8 mouse cellular contexts compared by ENCODE assay signal in genomic region chr4:133085011-133085782, GRCm38 (mm10). TPM values are rescaled to one million over a fixed set of nuclear protein-coding genes. Genes with fewer than 3 reads are reported as not detected.
DNase-seq lines count a peak whose midpoint lies in the region; ATAC-seq and TF ChIP-seq lines count a peak whose summit lies in the region.

No protein-coding gene starts in this region.

- WGBS in forebrain, postnatal 0 days: 4% methylated on average over 51 of the region's 53 CpGs
- WGBS in intestine, postnatal 0 days: 1% methylated on average over 44 of the region's 53 CpGs
- 2% methylated on average over 53 of the region's 53 CpGs for WGBS in limb, embryonic 15.5 days
- WGBS in neural tube, embryonic 13.5 days: under 1% methylated on average over 42 of the region's 53 CpGs

- H3K9me3 ChIP-seq in forebrain, postnatal 0 days (ENCODE audit: low read length): no peaks in the 10 kb centered on the region
- H3K9me3 ChIP-seq in intestine, postnatal 0 days (ENCODE audit: control insufficient read depth): no peaks in the 10 kb centered on the region
- no peaks in the 10 kb centered on the region for H3K9me3 ChIP-seq in limb, embryonic 15.5 days
- no peaks in the 10 kb centered on the region for H3K9me3 ChIP-seq in neural tube, embryonic 13.5 days

- peaks cover 30% of the 10 kb centered on the region for H3K4me1 ChIP-seq in forebrain, postnatal 0 days (ENCODE audit: insufficient read depth)
- peaks cover 17% of the 10 kb centered on the region for H3K4me1 ChIP-seq in intestine, postnatal 0 days (replicated peaks; ENCODE audit: control insufficient read depth, insufficient read depth, low read length)
- H3K4me1 ChIP-seq in limb, embryonic 15.5 days: peaks cover 68% of the 10 kb centered on the region
- H3K4me1 ChIP-seq in neural tube, embryonic 13.5 days (replicated peaks): peaks cover 53% of the 10 kb centered on the region

- ATAC-seq in forebrain, postnatal 0 days: peak; percentile 81
- peak; percentile 87 for ATAC-seq in intestine, postnatal 0 days
- no peak for ATAC-seq in limb, embryonic 15.5 days (ENCODE audit: insufficient number of reproducible peaks, low FRiP score, low TSS enrichment, low read depth)
- peak; percentile 36 for ATAC-seq in neural tube, embryonic 13.5 days (ENCODE audit: low read depth)

- peak; percentile 63 to 73 for DNase-seq in lung, adult 18-20 months
- DNase-seq in lung, postnatal 25 days (ENCODE audit: low spot score): no peak
- peak; percentile 65 for DNase-seq in cerebellum, adult 11 months
- DNase-seq in forebrain, postnatal 0 days: peak; percentile 78
- DNase-seq in thymus, postnatal 25 days: peak; percentile 84

- H3K36me3 ChIP-seq in forebrain, postnatal 0 days (ENCODE audit: insufficient read depth): peaks cover 6% of the 10 kb centered on the region; the same call in 1 of the 2 replicates
- no peaks in the 10 kb centered on the region for H3K36me3 ChIP-seq in intestine, postnatal 0 days (ENCODE audit: control insufficient read depth, insufficient read depth)
- H3K36me3 ChIP-seq in limb, embryonic 15.5 days: peaks cover 6% of the 10 kb centered on the region
- H3K36me3 ChIP-seq in neural tube, embryonic 13.5 days: 0 out of 2 replicates have a peak, but pooled peaks cover 4% of the 10 kb centered on the region

- no peaks in the 10 kb centered on the region for H3K27me3 ChIP-seq in forebrain, postnatal 0 days (ENCODE audit: insufficient read depth, low read length)
- no peaks in the 10 kb centered on the region for H3K27me3 ChIP-seq in intestine, postnatal 0 days (replicated peaks; ENCODE audit: control insufficient read depth, insufficient read depth, low read length)
- H3K27me3 ChIP-seq in limb, embryonic 15.5 days: no peaks in the 10 kb centered on the region
- no peaks in the 10 kb centered on the region for H3K27me3 ChIP-seq in neural tube, embryonic 13.5 days

- TF ChIP-seq CTCF in forebrain, postnatal 0 days (IDR thresholded peaks at IDR 0.05; ENCODE audit: low read depth): peak; percentile 36; the same call in 1 of the 2 replicates
- peak; percentile 49 for TF ChIP-seq CTCF in intestine, postnatal 0 days (IDR thresholded peaks at IDR 0.05; ENCODE audit: low read depth)

- H3K4me3 ChIP-seq in forebrain, postnatal 0 days (ENCODE audit: low read depth, low read length): peak overlapping the region; percentile 39
- H3K4me3 ChIP-seq in intestine, postnatal 0 days (ENCODE audit: low read depth, low read length): peak overlapping the region; percentile 40
- H3K4me3 ChIP-seq in limb, embryonic 15.5 days: peak overlapping the region; percentile 39
- peak overlapping the region; percentile 37 for H3K4me3 ChIP-seq in neural tube, embryonic 13.5 days

- peak overlapping the region; percentile 94 for H3K4me2 ChIP-seq in forebrain, postnatal 0 days (ENCODE audit: low read depth)
- H3K4me2 ChIP-seq in intestine, postnatal 0 days (replicated peaks; ENCODE audit: low read depth): peak overlapping the region; percentile 87
- H3K4me2 ChIP-seq in limb, embryonic 15.5 days: peak overlapping the region; percentile 97
- H3K4me2 ChIP-seq in neural tube, embryonic 13.5 days: peak overlapping the region; percentile 74

- H3K9ac ChIP-seq in forebrain, postnatal 0 days: peak overlapping the region; percentile 59
- peak overlapping the region; percentile 32; the same call in 1 of the 2 replicates for H3K9ac ChIP-seq in intestine, postnatal 0 days (ENCODE audit: low read depth, low read length)
- H3K9ac ChIP-seq in limb, embryonic 15.5 days: peak overlapping the region; percentile 42
- H3K9ac ChIP-seq in neural tube, embryonic 13.5 days: peak overlapping the region; percentile 63

- peak overlapping the region; percentile 51 for H3K27ac ChIP-seq in forebrain, postnatal 0 days (ENCODE audit: low read depth, low read length)
- H3K27ac ChIP-seq in intestine, postnatal 0 days (ENCODE audit: low read depth, low read length): peak overlapping the region; percentile 74
- peak overlapping the region; percentile 82 for H3K27ac ChIP-seq in limb, embryonic 15.5 days
- H3K27ac ChIP-seq in neural tube, embryonic 13.5 days (replicated peaks): peak overlapping the region; percentile 68

RNA-seq across cellular contexts. Expression of gene Wasf2, which starts 45.1 kb away (rescaled TPM):
- 8.1 and 11.3 TPM in 2 replicates for total RNA-seq in forebrain, postnatal 0 days (2014; rRNA removed)
- polyA plus RNA-seq in forebrain, postnatal 0 days (2015; fragmentation: Nextera tagmentation; extraction: Ambion mirVana): 15.7 and 24.1 TPM in 2 replicates
- polyA plus RNA-seq in intestine, postnatal 0 days (2015; fragmentation: Nextera tagmentation; extraction: Ambion mirVana): 64.6 and 68.4 TPM in 2 replicates
- 117 and 129 TPM in 2 replicates for polyA plus RNA-seq in limb, embryonic 15.5 days (2015; fragmentation: Nextera tagmentation; extraction: Ambion mirVana)
- 34.0 and 36.5 TPM in 2 replicates for polyA plus RNA-seq in neural tube, embryonic 13.5 days (2015; fragmentation: Nextera tagmentation; extraction: Ambion mirVana)
